Mouse (Mus musculus): ENCODE data around the gene Rnf181.

- no peak for TF ChIP-seq CTCF (IDR thresholded peaks at IDR 0.05; ENCODE audit: control insufficient read depth, insufficient read depth, low read length)
- no peak for TF ChIP-seq POLR2A (IDR thresholded peaks at IDR 0.05; ENCODE audit: borderline replicate concordance, control insufficient read depth, low read depth, low read length)
Measured at GRCm38 (mm10) chr6:72374820-72375563, 8.2 kb upstream of the Rnf181 start.
